22 mouse cellular contexts compared by ENCODE assay signal in the genomic region with DNA sequence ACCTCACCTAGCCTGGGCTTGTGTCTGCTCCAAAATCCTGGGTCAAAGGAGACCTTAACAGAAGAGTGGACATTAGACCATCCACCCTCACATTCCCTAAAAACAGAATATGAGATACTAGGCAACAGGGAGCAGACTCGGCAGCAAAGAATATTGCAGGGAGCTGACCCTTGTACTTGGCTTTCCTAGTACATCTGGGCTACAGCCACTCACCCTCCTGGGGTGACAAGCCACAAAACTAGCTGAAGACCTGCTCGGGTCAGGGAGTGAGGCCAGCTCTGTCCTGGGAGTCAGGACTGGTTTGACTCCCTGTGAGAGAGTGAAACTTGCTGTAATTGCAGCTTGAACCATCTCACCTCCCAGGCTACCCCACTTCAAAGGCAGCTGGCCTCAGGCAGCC. TPM values are rescaled to one million over a fixed set of nuclear protein-coding genes. Genes with fewer than 3 reads are reported as not detected.
DNase-seq lines count a peak whose midpoint lies in the region; ATAC-seq lines count a peak whose summit lies in the region.
"Had no signal": no experiment of that assay in that cellular context is flagged by ENCODE, and none has a peak within 500 bp of the region (broad histone marks: within the 10 kb centered on the region; RNA-seq: fewer than 3 reads in every experiment).

No protein-coding gene starts in this region.

- H3K27ac ChIP-seq in hindbrain, embryonic 10.5 days, result peak overlapping the region; percentile 83
- H3K27ac ChIP-seq in hindbrain, embryonic 16.5 days (ENCODE audit: low read depth, low read length), result no peak overlapping the region
- peak overlapping the region; percentile 6; the same call in 1 of the 2 replicates for H3K27ac ChIP-seq in midbrain, embryonic 10.5 days (replicated peaks)
- no peak overlapping the region for H3K27ac ChIP-seq in midbrain, embryonic 13.5 days
- H3K27ac ChIP-seq in limb, embryonic 13.5 days, result no peak overlapping the region
- H3K27ac ChIP-seq: forebrain, embryonic 13.5 days; gastrocnemius, adult 2 months; heart, embryonic 10.5 days; hindbrain, embryonic 13.5 days had no signal

- H3K9me3 ChIP-seq in hindbrain, embryonic 10.5 days, result no peaks in the 10 kb centered on the region
- no peaks in the 10 kb centered on the region for H3K9me3 ChIP-seq in hindbrain, embryonic 16.5 days (ENCODE audit: control insufficient read depth, low read length)
- H3K9me3 ChIP-seq in midbrain, embryonic 10.5 days (replicated peaks), result no peaks in the 10 kb centered on the region
- H3K9me3 ChIP-seq in midbrain, embryonic 13.5 days, result no peaks in the 10 kb centered on the region
- no peaks in the 10 kb centered on the region for H3K9me3 ChIP-seq in limb, embryonic 13.5 days
- H3K9me3 ChIP-seq: forebrain, embryonic 13.5 days; heart, embryonic 10.5 days; hindbrain, embryonic 13.5 days had no signal

- H3K4me2 ChIP-seq in hindbrain, embryonic 16.5 days (ENCODE audit: low read length), result no peak overlapping the region
- no peak overlapping the region for H3K4me2 ChIP-seq in midbrain, embryonic 13.5 days (replicated peaks)
- H3K4me2 ChIP-seq in limb, embryonic 13.5 days (replicated peaks), result no peak overlapping the region
- H3K4me2 ChIP-seq: forebrain, embryonic 13.5 days; hindbrain, embryonic 13.5 days had no signal

- no peaks in the 10 kb centered on the region for H3K36me3 ChIP-seq in hindbrain, embryonic 10.5 days
- H3K36me3 ChIP-seq in hindbrain, embryonic 16.5 days (ENCODE audit: control insufficient read depth, insufficient read depth, low read length), result no peaks in the 10 kb centered on the region
- no peaks in the 10 kb centered on the region for H3K36me3 ChIP-seq in midbrain, embryonic 10.5 days
- no peaks in the 10 kb centered on the region for H3K36me3 ChIP-seq in midbrain, embryonic 13.5 days
- H3K36me3 ChIP-seq in limb, embryonic 13.5 days, result no peaks in the 10 kb centered on the region
- H3K36me3 ChIP-seq: heart, embryonic 10.5 days; hindbrain, embryonic 13.5 days had no signal

- peaks cover 92% of the 10 kb centered on the region for H3K4me1 ChIP-seq in hindbrain, embryonic 10.5 days (replicated peaks)
- H3K4me1 ChIP-seq in hindbrain, embryonic 16.5 days (ENCODE audit: control insufficient read depth, insufficient read depth, low read depth, low read length), result peaks cover 26% of the 10 kb centered on the region
- H3K4me1 ChIP-seq in midbrain, embryonic 10.5 days, result peaks cover 71% of the 10 kb centered on the region
- peaks cover 35% of the 10 kb centered on the region for H3K4me1 ChIP-seq in midbrain, embryonic 13.5 days (replicated peaks)
- H3K4me1 ChIP-seq in limb, embryonic 13.5 days, result peaks cover 35% of the 10 kb centered on the region

- H3K27me3 ChIP-seq in hindbrain, embryonic 10.5 days (ENCODE audit: insufficient read depth, poor library complexity, severe bottlenecking), result 0 out of 2 replicates have a peak, but pooled peaks cover 10% of the 10 kb centered on the region
- H3K27me3 ChIP-seq in hindbrain, embryonic 16.5 days (replicated peaks; ENCODE audit: control insufficient read depth, insufficient read depth, low read length), result no peaks in the 10 kb centered on the region
- H3K27me3 ChIP-seq in midbrain, embryonic 10.5 days (ENCODE audit: low read depth, poor library complexity, severe bottlenecking), result no peaks in the 10 kb centered on the region; the same call in 1 of the 2 replicates
- H3K27me3 ChIP-seq in midbrain, embryonic 13.5 days, result no peaks in the 10 kb centered on the region
- H3K27me3 ChIP-seq in limb, embryonic 13.5 days, result no peaks in the 10 kb centered on the region
- H3K27me3 ChIP-seq: forebrain, embryonic 13.5 days; hindbrain, embryonic 13.5 days; Patski had no signal

- no peak for DNase-seq in hindbrain, embryonic 10.5 days (ENCODE audit: low spot score)
- no peak for DNase-seq in midbrain, embryonic 10.5 days (ENCODE audit: low spot score)
- no peak for DNase-seq in spleen, postnatal 4 days (ENCODE audit: low spot score in 2 of 2)
- DNase-seq: adrenal gland, adult 2 months; adrenal gland, postnatal 25 days; cerebellum, adult 18-20 months; cerebellum, adult 9-11 months; cerebellum, postnatal 36 days; gastrocnemius, adult 2 months; gastrocnemius, postnatal 25 days; heart, postnatal 10 days; heart, postnatal 4 days had no signal

- H3K4me3 ChIP-seq in hindbrain, embryonic 10.5 days, result no peak overlapping the region
- H3K4me3 ChIP-seq in hindbrain, embryonic 16.5 days (ENCODE audit: low read length), result no peak overlapping the region
- no peak overlapping the region for H3K4me3 ChIP-seq in midbrain, embryonic 10.5 days
- H3K4me3 ChIP-seq in midbrain, embryonic 13.5 days (replicated peaks), result no peak overlapping the region
- no peak overlapping the region for H3K4me3 ChIP-seq in limb, embryonic 13.5 days
- H3K4me3 ChIP-seq: forebrain, embryonic 13.5 days; gastrocnemius, adult 2 months; heart, embryonic 10.5 days; hindbrain, embryonic 13.5 days had no signal

- no peak for ATAC-seq in hindbrain, embryonic 16.5 days
- ATAC-seq in midbrain, embryonic 13.5 days, result no peak
- no peak for ATAC-seq in limb, embryonic 13.5 days (ENCODE audit: low FRiP score, low read depth)
- ATAC-seq: activated CD4-positive, CD25-positive, alpha-beta regulatory T cell, adult 4 months; forebrain, embryonic 13.5 days; Patski had no signal

- 58% methylated on average over 2 of the region's 2 CpGs for WGBS in hindbrain, embryonic 10.5 days
- 77% methylated on average over 2 of the region's 2 CpGs for WGBS in hindbrain, embryonic 16.5 days
- 71% methylated on average over 2 of the region's 2 CpGs for WGBS in midbrain, embryonic 10.5 days
- 78% methylated on average over 2 of the region's 2 CpGs for WGBS in midbrain, embryonic 13.5 days
- 24% methylated on average over 2 of the region's 2 CpGs for WGBS in limb, embryonic 13.5 days

- H3K9ac ChIP-seq in hindbrain, embryonic 16.5 days (ENCODE audit: low read depth, low read length), result no peak overlapping the region
- no peak overlapping the region for H3K9ac ChIP-seq in midbrain, embryonic 13.5 days (replicated peaks)
- H3K9ac ChIP-seq in limb, embryonic 13.5 days, result 0 out of 2 replicates have a peak overlapping the region, but pooled peaks have one; percentile 8
- H3K9ac ChIP-seq: forebrain, embryonic 13.5 days; hindbrain, embryonic 13.5 days had no signal

RNA-seq across cellular contexts. Expression of a gene that starts 23.1 kb away (rescaled TPM):
- polyA plus RNA-seq in hindbrain, embryonic 10.5 days (2016; fragmentation: Nextera tagmentation; extraction: Ambion mirVana), result 39.1 and 46.4 TPM in 2 replicates
- polyA plus RNA-seq in hindbrain, embryonic 16.5 days (2015; fragmentation: Nextera tagmentation; extraction: Ambion mirVana), result 13.3 and 15.1 TPM in 2 replicates
- polyA plus RNA-seq in midbrain, embryonic 10.5 days (2016; fragmentation: Nextera tagmentation; extraction: Ambion mirVana), result 30.1 and 38.3 TPM in 2 replicates
- polyA plus RNA-seq in midbrain, embryonic 13.5 days (2015; fragmentation: Nextera tagmentation; extraction: Ambion mirVana), result 21.4 and 27.9 TPM in 2 replicates
- 13.7 and 15.5 TPM in 2 replicates for polyA plus RNA-seq in limb, embryonic 13.5 days (2015; fragmentation: Nextera tagmentation; extraction: Ambion mirVana)

RNA-seq across cellular contexts. Expression of a gene that starts 40.3 kb away (rescaled TPM):
- polyA plus RNA-seq in hindbrain, embryonic 10.5 days (2016; fragmentation: Nextera tagmentation; extraction: Ambion mirVana), result 78.3 and 101 TPM in 2 replicates
- polyA plus RNA-seq in hindbrain, embryonic 16.5 days (2015; fragmentation: Nextera tagmentation; extraction: Ambion mirVana), result 75.4 and 76.2 TPM in 2 replicates
- 68.5 and 85.7 TPM in 2 replicates for polyA plus RNA-seq in midbrain, embryonic 10.5 days (2016; fragmentation: Nextera tagmentation; extraction: Ambion mirVana)
- polyA plus RNA-seq in midbrain, embryonic 13.5 days (2015; fragmentation: Nextera tagmentation; extraction: Ambion mirVana), result 44.9 and 55.9 TPM in 2 replicates
- 103 and 105 TPM in 2 replicates for polyA plus RNA-seq in limb, embryonic 13.5 days (2015; fragmentation: Nextera tagmentation; extraction: Ambion mirVana)

RNA-seq across cellular contexts. Expression of a gene that starts 46.9 kb away (rescaled TPM):
- polyA plus RNA-seq in hindbrain, embryonic 10.5 days (2016; fragmentation: Nextera tagmentation; extraction: Ambion mirVana), result not detected in 2 replicates
- not detected in 2 replicates for polyA plus RNA-seq in hindbrain, embryonic 16.5 days (2015; fragmentation: Nextera tagmentation; extraction: Ambion mirVana)
- polyA plus RNA-seq in midbrain, embryonic 10.5 days (2016; fragmentation: Nextera tagmentation; extraction: Ambion mirVana), result not detected in 2 replicates
- polyA plus RNA-seq in midbrain, embryonic 13.5 days (2015; fragmentation: Nextera tagmentation; extraction: Ambion mirVana), result not detected in 2 replicates
- not detected in 2 replicates for polyA plus RNA-seq in limb, embryonic 13.5 days (2015; fragmentation: Nextera tagmentation; extraction: Ambion mirVana)
- polyA plus RNA-seq: activated CD4-positive, CD25-positive, alpha-beta regulatory T cell, adult 4 months; adrenal gland, adult 2 months; embryonic facial prominence, embryonic 11.5 days; forebrain, embryonic 13.5 days; heart, embryonic 10.5 days; heart, embryonic 14.5 days; hindbrain, embryonic 13.5 days; Patski had no signal

Comparison
In these comparisons a context has a peak if more than half of its experiments do, and no peak if none do; other contexts are left out.
1. H3K27ac ChIP-seq: peak in hindbrain, embryonic 10.5 days (single experiment) and midbrain, embryonic 10.5 days (single experiment); none in hindbrain, embryonic 16.5 days (single experiment), midbrain, embryonic 13.5 days (single experiment) and limb, embryonic 13.5 days (single experiment).